Mouse (Mus musculus) heart, embryonic 14.5 days (tissue): ENCODE data around the gene Impg1. TPM values are rescaled to one million over a fixed set of nuclear protein-coding genes. Genes with fewer than 3 reads are reported as not detected.

Experiments
- ATAC-seq: fragments of 200-750 bp; cut with Nextera tagmentation; 2 replicates; pipeline ENCODE4 v1.8.0; 2017; ENCODE audit warnings: low read depth, moderate TSS enrichment; ENCODE audit not compliant: insufficient number of reproducible peaks, insufficient read depth, low FRiP score
- H3K27ac ChIP-seq, 2 experiments: fragments of 200-500 bp in 1 of 2; fragments of 300-500 bp in 1 of 2; sonication (generic) in 1 of 2; replicated peaks in 1 of 2; 2 replicates each; pipeline ENCODE4 v1.5.1; 2012 to 2014; ENCODE audit warnings: low read depth in 2 of 2, low read length in 2 of 2, control low read depth in 1 of 2, mild to moderate bottlenecking in 1 of 2, mixed read lengths in 1 of 2; ENCODE audit not compliant: control insufficient read depth in 1 of 2, insufficient read depth in 1 of 2
- H3K27me3 ChIP-seq: fragments of 300-500 bp; sonication (generic); 2 replicates; pipeline ENCODE4 v1.6.1; 2014; ENCODE audit warnings: mild to moderate bottlenecking, low read length, control low read depth; ENCODE audit not compliant: control insufficient read depth, insufficient read depth
- H3K36me3 ChIP-seq: fragments of 300-500 bp; sonication (generic); 2 replicates; pipeline ENCODE4 v1.6.1; 2014; ENCODE audit warnings: mild to moderate bottlenecking, control low read depth, low read length, mixed read lengths; ENCODE audit not compliant: control insufficient read depth, insufficient read depth
- H3K4me1 ChIP-seq, 2 experiments: fragments of 200-500 bp in 1 of 2; fragments of 300-500 bp in 1 of 2; sonication (generic) in 1 of 2; 2 replicates each; pipeline ENCODE4 v1.6.1; 2012 to 2014; ENCODE audit warnings: low read length in 2 of 2, control low read depth in 1 of 2, mixed read lengths in 1 of 2; ENCODE audit not compliant: control insufficient read depth in 2 of 2, insufficient read depth in 2 of 2
- H3K4me2 ChIP-seq: fragments of 300-500 bp; sonication (generic); 2 replicates; pipeline ENCODE4 v1.6.1; 2014; ENCODE audit warnings: mild to moderate bottlenecking, low read length
- H3K4me3 ChIP-seq, 2 experiments: fragments of 200-500 bp in 1 of 2; fragments of 300-500 bp in 1 of 2; sonication (generic) in 1 of 2; 2 replicates each; pipeline ENCODE4 v1.5.1; 2012 to 2014; ENCODE audit warnings: low read length in 2 of 2, mild to moderate bottlenecking in 2 of 2, control low read depth in 1 of 2, low read depth in 1 of 2, moderate library complexity in 1 of 2; ENCODE audit not compliant: control insufficient read depth in 1 of 2, insufficient read depth in 1 of 2
- H3K9ac ChIP-seq: fragments of 300-500 bp; sonication (generic); 2 replicates; pipeline ENCODE4 v1.6.1; 2014; ENCODE audit warnings: mild to moderate bottlenecking, low read length
- H3K9me3 ChIP-seq: fragments of 300-500 bp; sonication (generic); 2 replicates; pipeline ENCODE4 v1.6.1; 2016; ENCODE audit warnings: low read length, control low read depth; ENCODE audit not compliant: control insufficient read depth
- WGBS: fragments of 180-500 bp; shearing (Covaris S2); extraction: QIAGEN DNeasy Blood & Tissue Kit; methylation state at CpG from one replicate; pipeline ENCODE4 v1.1.7; 2014; 5-methylcytosine and 5-hydroxymethylcytosine counted together
- polyA plus RNA-seq: library from polyadenylated mRNA; unstranded; fragments of >200 nt; fragmentation: Nextera tagmentation; extraction: Ambion mirVana; gene quantifications from 2 replicates; pipeline ENCODE4 v1.2.1, GENCODE M21; 2014

Gene Impg1
- polyA plus RNA-seq, 1 experiment from 2014 or later: not detected

GRCm38 (mm10) chr9:80342520-80342919, 122.8 kb downstream of the Impg1 start:
- Histone ChIP-seq H3K27ac (no peak overlapping the region), H3K4me1 (no peaks in the 10 kb centered on the region), H3K9ac (no peak overlapping the region), H3K4me2 (no peak overlapping the region), H3K27me3 (no peaks in the 10 kb centered on the region), H3K36me3 (no peaks in the 10 kb centered on the region), H3K4me3 (no peak overlapping the region), H3K9me3 (no peaks in the 10 kb centered on the region)
- ATAC-seq: no peak
- 89% methylated on average over 6 of the region's 6 CpGs for WGBS

GRCm38 (mm10) chr9:80341756-80342155, 123.5 kb downstream of the Impg1 start:
- Histone ChIP-seq H3K4me3 (no peak overlapping the region), H3K27ac (no peak overlapping the region), H3K9me3 (no peaks in the 10 kb centered on the region), H3K9ac (no peak overlapping the region), H3K4me1 (no peaks in the 10 kb centered on the region), H3K4me2 (no peak overlapping the region), H3K27me3 (no peaks in the 10 kb centered on the region), H3K36me3 (no peaks in the 10 kb centered on the region)
- WGBS: 93% methylated on average over 16 of the region's 16 CpGs
- no peak for ATAC-seq

DNA sequence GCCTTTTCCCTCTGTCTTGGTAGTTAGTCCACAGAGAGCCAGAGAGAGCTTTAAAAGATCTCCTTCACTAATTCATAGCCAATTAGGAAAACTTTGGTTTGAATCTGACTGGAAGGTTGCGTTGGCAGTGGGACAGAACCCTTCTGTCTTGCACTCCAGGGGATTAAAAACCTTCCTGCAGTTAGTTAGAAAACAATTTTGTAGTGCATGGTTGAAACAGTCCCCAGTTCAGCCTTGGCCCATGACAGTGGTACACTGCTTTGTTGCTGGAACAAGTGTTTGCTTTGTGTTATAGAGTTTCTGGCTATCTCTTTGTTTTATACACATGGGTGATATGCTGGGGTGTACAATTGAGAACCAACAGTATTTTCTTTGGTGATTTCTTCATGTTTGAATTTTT, 124.4 kb downstream of the Impg1 start:
- no peaks in the 10 kb centered on the region for H3K36me3 ChIP-seq
- H3K27me3 ChIP-seq: no peaks in the 10 kb centered on the region
- no peak overlapping the region for H3K27ac ChIP-seq
- ATAC-seq: no peak
- H3K4me3 ChIP-seq: no peak overlapping the region
- no peaks in the 10 kb centered on the region for H3K9me3 ChIP-seq
- 80% methylated on average over 1 of the region's 1 CpGs for WGBS
- no peak overlapping the region for H3K9ac ChIP-seq
- no peaks in the 10 kb centered on the region for H3K4me1 ChIP-seq
- H3K4me2 ChIP-seq: no peak overlapping the region

DNA sequence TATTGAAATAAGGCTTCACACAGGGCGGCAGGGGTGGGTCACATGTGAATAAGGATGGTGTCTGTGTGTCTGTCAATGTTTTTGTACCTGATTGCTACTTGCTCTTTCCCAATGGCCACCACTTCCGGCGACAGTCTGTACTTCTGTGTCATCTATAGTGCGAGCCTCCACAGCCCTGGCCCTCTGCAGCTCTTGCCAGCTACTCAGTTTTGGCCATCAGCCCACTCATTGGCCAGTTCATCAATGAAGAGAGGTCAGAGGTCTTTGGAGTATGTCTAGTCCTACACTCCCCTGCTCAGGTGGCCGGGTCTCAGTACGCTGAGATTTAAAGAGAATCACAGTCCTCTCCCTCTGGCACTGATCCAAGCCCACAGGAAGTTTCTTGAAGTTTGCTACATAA, 127.3 kb downstream of the Impg1 start:
- Histone ChIP-seq H3K4me3 (no peak overlapping the region), H3K4me1 (peaks cover 0 to 2% of the 10 kb centered on the region in 2 experiments; a peak in 1 of 4 replicates), H3K9me3 (no peaks in the 10 kb centered on the region), H3K4me2 (no peak overlapping the region), H3K9ac (no peak overlapping the region), H3K36me3 (no peaks in the 10 kb centered on the region), H3K27me3 (no peaks in the 10 kb centered on the region), H3K27ac (no peak overlapping the region)
- ATAC-seq: no peak
- WGBS: 85% methylated on average over 6 of the region's 6 CpGs

- Histone ChIP-seq H3K36me3 (no peaks in the 10 kb centered on the region), H3K4me2 (no peak overlapping the region), H3K9me3 (no peaks in the 10 kb centered on the region), H3K27ac (no peak overlapping the region), H3K4me1 (peaks cover 5% of the 10 kb centered on the region in 2 experiments; a peak in 3 of 4 replicates), H3K9ac (no peak overlapping the region), H3K4me3 (no peak overlapping the region), H3K27me3 (no peaks in the 10 kb centered on the region)
- whole genome bisulfite sequencing: 90% methylated on average over 13 of the region's 13 CpGs
- no peak for ATAC-seq
These were observed 129.5 kb downstream of the Impg1 start for GRCm38 (mm10) chr9:80335660-80336357.

DNA sequence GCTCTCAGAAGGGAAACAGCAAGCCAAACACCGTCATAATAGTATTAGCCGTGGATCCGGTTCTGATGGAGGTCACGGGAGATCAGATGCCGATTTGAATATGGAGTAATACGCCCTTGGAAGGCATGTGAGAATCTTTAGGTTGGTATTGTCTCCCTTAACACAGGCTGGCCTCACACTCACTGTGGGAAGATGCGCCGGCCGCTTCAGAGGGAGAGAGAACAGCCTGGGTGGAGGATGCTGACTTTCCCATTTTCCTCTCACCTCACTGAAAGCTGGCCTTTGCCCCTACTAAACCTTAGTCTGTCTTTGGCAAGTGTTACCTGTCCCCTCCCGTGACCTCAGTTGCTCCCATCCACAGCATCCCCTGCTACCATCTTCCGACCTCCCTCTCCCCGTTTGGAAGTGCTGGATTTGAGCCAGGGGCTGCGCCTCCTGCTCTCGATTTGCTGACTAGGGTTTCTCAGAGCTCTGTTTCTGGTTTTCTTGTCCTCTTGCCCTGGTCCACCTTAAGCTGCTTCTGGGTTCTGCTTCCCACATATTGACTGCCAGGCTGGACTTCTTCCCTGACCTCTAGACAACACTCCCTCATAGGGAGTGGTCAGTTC, 131.2 kb downstream of the Impg1 start:
- no peak for ATAC-seq
- WGBS: 68% methylated on average over 14 of the region's 14 CpGs
- no peaks in the 10 kb centered on the region for H3K36me3 ChIP-seq
- H3K4me2 ChIP-seq: 0 out of 2 replicates have a peak overlapping the region, but pooled peaks have one; percentile 4
- H3K9me3 ChIP-seq: no peaks in the 10 kb centered on the region
- H3K4me3 ChIP-seq: no peak overlapping the region
- H3K9ac ChIP-seq: no peak overlapping the region
- no peak overlapping the region for H3K27ac ChIP-seq
- H3K27me3 ChIP-seq: no peaks in the 10 kb centered on the region
- H3K4me1 ChIP-seq: peaks cover 5% of the 10 kb centered on the region in 2 experiments

- Histone ChIP-seq H3K36me3 (no peaks in the 10 kb centered on the region), H3K9me3 (no peaks in the 10 kb centered on the region), H3K27me3 (no peaks in the 10 kb centered on the region), H3K4me1 (peaks cover 5% of the 10 kb centered on the region in 2 experiments), H3K27ac (no peak overlapping the region), H3K9ac (no peak overlapping the region), H3K4me2 (0 out of 2 replicates have a peak overlapping the region, but pooled peaks have one; percentile 4), H3K4me3 (no peak overlapping the region)
- no peak for ATAC-seq
- 42% methylated on average over 8 of the region's 8 CpGs for WGBS
These were observed 131.8 kb downstream of the Impg1 start for GRCm38 (mm10) chr9:80333466-80333865.
